Mouse (Mus musculus) regulatory T cell (primary cell): ENCODE results near the gene Gm21739.
"Not testable (repeated sequence)": the region's sequence is repeated elsewhere in the genome, so short reads cannot be mapped to it uniquely, and the experiment has no call there.

ENCODE experiments used
- in situ Hi-C: fragments of 300-600 bp; cut with MboI, MseI; formaldehyde crosslinking; loops from one replicate; pipeline ENCODE4 v1.15.1; 2025; ENCODE audit warnings: high pct_unique_total_duplicates

Gm21739 gene

DNA sequence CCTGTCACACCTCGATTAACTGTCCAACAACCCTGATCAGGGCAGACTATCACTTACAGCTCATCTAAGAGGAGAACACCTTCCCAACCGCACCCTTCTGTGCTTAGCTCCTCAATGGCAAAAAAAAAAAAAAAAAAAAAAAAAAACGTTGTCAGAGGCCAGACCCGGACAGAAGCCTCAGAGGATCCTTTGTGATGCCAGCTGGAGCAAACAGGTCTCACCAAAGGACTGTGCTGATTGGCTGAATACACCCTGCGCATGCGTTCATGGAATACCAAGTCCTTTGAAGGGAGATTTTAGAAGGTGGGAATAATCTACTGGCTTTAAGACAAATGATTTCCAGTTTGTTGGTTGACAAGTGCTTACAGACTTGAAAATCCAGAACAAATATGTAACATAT is at the start of gene Gm21739:
TSS of gene Gm21739 (minus strand) at position 101 of the 400 bp plus-strand sequence.
- in situ Hi-C loops = not testable (repeated sequence)
